Mouse (Mus musculus): ENCODE data around the gene Gm10271.

The Gm10271 gene

DNA sequence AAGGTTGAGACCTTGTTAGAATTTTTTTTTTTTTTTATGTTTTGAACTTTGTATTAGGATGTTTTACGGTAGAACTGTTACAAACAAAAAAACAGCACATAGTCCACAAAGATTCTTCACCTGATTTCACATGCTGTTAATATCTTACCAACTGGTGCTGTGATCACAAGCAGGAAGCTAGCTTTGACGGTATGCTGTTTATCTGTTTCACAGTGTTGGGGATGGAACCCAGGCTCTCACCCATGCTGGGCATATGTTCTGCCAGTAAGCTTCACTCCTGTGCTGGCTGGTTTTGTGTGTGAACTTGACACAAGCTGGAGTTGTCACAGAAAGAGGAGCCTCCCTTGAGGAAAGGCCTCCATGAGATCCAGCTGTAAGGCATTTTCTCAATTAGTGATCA lies 5.4 kb upstream of the Gm10271 start:
- DNase-seq: peak; percentile 74

DNA sequence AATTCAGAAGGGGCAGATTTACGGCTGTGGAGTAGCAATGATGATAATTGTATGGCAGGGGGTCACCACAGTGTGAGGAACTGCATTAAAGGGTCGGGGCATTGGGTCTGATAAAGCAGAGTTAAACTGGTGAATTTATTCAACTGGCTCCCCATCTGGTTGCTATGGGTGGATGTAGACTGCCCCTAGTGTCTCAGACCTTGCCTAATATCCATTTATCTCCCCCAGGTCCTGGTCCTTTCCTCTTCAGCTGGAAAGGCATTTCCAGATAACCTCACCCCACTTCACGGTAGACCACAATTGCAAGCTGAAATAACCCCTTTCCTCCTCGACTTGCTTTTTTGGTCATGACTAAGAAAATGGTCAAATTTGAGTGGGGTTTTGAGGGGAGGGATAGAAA lies 5.0 kb upstream of the Gm10271 start:
- no peak for DNase-seq

DNA sequence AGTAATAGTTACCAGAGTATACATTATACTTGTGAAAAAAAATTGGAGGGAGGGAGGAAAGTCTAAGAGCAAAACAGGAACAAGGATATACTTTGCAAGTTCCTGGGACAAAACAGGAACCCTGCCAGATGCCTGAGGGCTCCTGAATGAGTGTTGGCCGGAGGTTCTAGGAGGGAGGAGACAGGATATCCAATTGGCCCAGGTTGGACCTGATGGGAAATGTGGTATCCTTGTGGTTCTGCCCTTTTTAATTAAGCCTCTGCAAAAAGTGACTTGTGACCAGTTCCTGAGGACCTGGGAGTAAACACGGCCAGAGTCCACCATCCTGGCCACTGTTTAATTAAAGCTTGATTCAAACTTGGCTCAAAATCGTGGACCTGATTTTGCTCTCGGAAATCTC lies 3.7 kb downstream of the Gm10271 start:
- DNase-seq: peak; percentile 87

DNA sequence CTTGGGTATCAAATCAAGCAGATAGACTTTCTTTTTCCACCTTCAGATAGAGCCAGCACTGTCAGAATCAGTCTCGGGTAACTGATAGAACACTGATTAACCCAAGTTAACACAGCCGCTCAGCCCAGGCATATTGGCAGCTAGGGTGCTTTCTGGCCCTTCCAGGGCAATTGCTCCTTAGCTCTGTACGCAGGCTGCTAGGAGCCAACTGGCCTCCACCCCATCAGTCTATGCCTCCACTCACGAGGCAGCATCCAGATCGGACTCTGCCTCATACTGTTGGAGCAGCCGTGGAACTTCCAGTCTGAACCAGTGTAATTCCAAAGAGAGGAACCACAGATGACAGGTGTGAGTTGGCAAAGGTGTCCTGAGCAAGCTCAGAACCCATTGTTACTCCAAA lies 6.3 kb downstream of the Gm10271 start:
- DNase-seq: peak; percentile 95

DNA sequence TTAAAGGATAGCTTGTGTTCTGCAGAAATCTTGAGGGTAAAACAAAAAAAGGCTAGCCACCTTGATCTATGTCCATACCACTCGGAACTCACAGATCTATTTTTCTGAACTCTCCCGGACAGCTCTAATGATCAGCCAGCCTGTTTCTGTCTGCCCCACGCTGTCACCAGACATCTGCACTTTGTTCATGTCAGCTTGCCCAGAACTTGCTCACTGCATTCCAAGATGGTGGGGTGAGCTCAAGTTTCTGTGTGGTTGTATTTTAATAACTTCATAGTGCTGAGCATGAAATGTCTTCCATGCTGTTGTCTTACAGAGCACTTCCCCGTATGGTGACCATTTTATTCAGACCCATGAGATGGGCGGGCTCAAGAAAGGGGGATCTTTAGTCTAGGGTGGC lies 7.1 kb downstream of the Gm10271 start:
- peak; percentile 88 for DNase-seq

DNA sequence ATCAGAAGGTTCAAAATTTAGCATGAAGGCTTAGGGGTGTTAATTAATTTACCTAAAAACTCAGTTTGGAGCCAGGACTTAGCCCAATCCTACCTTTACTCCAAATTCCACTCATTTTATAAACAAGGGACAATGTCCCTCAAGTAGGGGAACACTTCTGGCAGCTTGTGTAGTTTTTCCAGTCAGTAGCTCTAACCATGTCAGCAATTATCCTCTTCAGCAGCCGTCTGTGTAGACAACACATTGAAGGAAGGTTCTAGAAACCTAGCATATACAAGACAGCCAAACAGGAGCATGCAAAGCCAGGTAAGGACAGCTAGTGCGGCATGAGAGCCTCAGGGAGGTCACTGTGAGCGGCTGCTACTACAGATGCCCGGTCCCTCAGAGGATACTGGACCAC lies 7.8 kb downstream of the Gm10271 start:
- no peak for DNase-seq

DNA sequence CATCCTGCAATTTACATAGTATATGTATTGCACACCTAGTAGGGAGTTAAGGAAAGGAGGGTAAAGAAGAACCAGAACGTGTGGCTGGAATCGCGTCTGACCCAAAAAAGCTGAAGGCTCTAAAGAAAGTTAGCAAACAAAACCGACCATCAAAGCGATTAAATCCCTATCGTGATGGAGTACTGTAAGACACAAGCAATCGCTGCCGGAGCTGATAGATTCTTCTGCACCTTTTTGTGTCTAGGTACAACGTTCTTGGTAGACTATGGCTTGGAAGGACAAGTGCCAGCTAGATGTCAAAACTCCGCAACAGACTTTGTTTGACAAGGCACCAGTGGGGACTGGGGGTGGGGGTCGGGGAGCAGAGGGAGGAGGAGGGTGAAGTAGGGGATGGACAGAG lies 8.3 kb downstream of the Gm10271 start:
- DNase-seq: no peak

DNA sequence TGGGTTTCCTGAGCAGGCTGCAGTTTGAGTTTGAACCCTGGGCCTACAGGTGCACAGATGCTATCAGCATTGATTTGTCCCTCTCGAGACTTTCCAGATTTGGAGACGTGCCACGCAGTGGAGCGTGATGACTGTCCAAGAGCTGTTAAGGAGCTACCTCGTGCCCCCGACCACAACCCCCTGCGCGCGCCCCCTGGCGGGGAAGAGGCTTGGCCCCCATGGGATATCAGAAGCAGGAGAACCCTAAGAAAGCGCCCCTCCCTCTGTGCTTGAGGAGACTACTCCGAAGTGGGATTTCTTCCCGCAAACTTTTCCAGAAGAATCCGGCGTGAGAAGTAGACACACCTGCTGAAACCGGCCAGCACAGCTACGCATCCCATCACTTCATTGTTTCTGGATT lies 9.6 kb downstream of the Gm10271 start:
- DNase-seq: no peak

DNA sequence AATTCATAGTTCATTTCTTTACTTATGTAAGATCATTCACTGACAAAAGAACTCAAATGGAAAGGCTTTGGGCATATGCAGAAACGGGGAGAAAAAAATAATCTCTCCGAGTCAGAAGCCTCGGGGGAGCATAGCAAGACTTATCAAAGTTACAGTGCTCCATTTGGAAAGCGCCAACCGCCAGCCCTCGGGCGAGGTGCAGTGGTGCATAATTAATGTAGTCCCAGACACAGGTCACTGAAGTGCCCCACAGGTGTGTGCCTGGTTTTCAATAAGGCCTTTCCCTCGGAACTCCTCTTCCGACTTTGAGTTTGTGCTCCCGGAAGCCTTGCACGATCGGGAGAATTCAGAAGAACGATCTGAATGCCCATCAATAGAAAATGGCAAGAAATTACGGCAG lies 10.3 kb downstream of the Gm10271 start:
- no peak for DNase-seq

DNA sequence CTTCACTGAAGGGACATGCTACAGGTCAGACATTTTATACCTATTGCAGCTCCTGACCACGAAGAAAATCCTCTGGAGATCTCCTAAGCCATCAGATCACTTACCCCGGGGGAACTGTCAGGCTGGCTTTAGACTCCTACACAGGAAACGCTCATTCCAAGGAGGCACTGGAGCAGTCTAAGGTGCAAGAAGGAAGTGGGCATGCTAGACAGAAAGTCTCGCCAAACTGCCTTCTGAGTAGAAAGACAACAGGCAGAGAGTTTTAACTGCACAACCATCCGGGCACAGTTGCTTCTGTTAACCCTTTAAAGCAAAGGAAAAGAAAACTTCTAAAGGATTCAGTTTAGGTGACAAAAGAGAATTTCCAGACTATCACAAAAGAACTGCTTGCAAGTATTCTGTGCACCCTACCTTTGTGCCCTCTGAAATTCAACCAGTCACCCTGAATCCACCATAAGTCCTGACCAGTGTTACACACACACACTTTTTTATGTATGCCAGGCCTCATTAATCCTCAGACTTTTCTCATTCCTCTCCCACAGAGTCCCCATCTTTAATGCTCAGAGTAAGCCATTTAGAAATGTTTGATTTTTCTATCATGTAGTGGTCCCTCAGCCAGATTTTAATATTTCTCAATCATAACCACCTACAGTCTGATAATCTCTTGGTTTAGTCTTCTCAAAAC lies 14.4 kb downstream of the Gm10271 start:
- no peak for DNase-seq

DNA sequence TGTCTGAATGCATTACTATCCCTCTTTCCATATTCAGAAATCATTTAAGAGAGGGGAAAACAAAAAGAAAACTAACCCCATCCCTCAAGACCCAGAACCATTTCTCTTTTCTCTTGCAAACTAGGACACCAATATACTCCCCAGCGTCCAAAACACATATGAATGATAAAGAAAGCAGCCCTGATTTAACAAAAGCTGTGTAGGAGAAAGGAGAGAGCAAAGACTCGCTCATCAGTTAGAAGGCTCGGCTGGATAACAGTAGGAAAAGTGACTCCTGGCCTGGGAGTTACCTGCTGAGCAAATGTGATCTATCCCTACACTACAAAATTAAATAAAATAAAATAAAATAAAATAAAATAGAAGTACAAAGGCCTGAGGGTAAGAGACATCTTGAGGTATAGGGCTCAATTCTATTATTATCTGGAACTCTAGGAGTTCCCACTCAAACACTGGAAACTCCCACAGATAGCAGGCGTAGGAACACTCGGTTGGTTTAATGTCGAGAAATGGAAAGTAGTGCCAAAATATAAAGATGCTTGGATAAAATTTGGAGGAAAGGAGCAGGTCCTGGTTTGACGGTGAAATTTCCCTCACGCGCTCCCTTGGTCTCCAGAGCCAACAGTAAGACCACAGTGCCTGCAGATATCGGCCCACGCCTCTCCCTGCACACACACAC lies 15.8 kb downstream of the Gm10271 start:
- DNase-seq: no peak

DNA sequence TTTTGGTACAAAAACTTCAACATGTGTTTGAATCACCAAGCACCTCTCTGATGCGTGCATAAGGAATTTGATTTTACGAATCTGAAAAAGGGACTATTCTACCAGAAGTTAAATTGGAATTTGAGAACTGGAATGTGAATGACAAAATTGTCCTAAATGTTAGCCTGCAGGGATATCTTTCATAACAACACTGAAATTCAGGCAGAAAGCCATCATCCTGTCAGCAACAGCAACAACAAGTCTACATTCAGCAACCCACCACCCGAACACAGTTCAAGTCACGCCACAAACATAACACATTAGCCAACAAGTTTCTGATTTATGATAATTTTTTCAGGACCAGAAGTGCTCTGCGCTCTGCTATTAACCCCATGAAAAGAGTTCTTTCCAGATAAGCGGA lies 17.2 kb downstream of the Gm10271 start:
- no peak for DNase-seq

DNA sequence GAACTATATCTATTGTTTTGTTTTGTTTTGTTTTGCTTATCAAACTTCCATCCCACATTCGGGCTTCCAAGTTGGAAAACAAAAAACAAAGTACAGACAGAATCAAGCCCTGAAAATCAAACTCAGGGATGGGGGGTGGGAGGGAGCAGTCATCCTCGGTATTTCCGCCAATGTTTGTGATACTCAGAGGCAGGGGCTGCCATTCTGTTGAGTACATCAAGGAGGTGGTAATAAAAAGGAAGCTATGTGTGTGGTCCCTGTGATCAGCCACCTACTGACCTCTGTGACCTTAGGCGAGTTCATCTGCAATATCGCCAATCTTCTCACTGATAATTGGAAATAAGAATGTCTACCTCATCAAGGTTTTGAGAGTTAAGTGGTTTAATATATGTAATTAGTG lies 21.5 kb downstream of the Gm10271 start:
- DNase-seq: peak; percentile 91

DNA sequence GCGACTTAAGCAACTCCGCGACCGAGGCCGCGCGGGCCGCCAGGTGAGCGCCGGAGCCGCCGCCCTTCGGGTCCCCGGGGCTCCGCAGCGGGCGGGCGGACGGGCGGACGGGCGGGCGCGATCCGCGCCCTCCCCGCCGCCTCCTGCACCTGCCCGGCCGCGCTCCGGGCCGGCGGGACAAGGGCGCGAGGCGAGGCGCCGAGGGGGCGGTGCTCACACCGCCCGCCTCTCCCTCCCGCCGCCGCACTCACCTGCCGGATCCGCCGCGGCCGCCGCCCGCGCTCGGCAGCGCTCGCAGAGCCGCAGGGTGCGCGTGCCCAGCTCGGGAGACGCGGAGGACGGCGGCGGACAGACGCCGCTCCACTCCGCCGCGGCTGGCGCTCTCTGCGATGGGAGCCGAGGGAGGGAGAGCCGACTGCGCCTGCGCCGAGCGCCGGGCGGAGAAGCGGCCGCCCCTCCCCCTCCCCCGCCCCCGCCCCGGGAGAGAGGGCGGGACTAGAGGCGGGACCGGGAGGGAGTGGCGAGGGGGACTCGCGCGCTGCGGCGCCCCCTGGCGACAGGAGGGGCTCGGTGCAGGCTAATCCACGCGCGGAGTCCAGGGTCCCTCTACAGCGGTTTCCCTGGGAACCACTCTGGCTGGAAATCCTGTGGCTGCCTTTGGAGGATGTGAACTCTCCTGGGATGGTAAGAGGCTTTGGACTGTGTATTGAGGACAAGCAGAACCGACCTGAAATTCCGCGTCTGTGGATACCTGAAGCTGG lies 22.2 kb downstream of the Gm10271 start, which contains the start of gene Rab3ip:
Gene Rab3ip, minus strand, starts transcription at position 761 of the 761 bp plus-strand sequence.
- DNase-seq: peak; percentile 99

DNA sequence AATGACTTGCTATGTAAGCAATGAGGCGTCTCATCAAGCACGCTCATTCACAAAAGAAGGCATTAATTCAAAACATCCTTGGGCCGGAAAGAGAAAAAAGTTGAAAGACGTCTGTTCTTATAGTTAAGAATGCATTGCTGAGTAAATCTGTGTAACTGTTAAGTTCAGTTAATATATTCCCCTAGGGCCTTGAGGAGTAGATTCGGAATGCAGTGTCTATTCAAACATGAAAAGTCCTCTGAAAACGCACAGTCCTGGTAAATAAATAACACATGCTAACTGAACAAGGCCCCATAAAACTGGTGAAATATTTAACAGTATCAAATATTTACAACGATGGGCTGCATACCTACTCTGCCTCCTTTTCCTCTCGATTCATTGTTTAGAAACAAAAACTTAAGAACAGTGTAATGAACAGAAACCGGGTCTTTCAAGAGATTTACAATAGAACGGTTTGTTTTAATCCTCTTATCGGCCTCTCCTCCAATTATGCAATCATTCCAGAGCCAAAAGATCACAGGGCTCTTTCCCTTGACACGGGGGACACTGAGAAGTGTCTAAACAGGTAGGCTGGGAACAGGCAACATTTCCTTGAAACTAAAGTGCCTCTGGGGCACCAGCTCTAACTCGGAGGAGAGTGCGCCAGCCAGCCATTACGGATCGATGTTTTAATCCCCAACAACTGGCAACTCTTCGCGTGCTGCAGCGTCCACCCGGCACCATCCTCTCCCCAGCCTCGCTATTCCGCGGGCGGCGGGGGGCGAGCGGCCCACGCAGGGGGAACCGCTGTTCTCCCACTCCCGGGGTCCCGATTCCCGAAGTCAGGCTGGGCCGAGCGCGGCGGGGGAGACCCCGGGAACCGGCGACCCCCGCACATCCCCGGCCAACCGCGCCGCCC lies 23.0 kb downstream of the Gm10271 start:
- DNase-seq: peak; percentile 94

DNA sequence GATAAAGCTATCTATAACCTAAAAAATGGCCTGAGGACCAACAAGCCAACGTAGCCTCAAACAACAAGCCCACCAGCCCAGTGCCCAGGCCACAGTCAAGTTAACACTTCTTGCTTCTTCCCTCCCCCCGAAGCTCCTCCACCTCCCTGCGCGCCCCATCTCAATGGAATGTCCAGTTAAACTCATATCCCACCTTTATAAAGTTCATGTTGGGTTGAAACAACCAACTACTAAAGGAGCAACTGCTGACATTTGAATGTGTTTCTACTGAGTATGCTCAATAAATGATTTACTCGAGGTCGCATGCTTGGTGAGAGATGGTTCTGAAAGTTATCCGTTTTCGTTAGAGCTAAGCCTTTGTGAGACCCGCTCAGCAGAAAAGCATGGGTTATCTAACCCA lies 24.0 kb downstream of the Gm10271 start:
- no peak for DNase-seq

DNA sequence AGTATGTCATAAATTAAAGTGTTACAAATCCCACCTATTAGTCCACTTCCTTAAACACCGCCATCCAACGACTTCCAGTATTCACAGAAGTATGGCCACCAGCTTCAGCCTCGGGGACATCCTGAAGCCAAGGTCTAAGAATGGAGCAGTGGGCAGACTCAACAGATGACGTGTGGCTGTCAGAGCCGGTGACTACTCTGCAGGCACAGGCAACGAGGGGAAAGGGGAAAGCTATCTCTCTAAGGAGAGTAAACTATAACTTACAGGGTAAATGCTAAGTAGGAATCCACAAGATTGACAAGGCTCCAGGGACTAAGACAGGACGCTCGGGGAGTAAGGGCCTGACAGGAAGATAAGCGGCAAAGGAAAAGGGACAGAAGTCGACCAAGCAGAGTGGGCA lies 27.5 kb downstream of the Gm10271 start:
- DNase-seq: no peak

DNA sequence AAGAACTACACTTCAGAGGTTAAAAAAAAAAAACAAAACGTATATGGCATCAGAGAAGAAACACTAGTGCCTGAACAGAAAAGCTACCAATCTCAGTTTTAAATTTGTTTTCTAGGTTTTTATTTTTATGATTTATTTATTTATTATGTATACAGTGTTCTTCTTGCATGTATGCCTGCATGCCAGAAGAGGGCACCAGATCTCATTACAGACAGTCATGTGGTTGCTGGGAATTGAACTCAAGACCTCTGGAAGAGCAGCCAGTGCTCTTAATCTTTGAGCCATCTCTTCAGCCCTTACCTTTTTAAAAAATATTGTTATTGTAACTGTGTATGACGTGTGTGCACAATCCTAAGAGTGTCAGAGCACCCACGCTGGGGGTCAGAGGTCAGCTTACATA lies 28.3 kb downstream of the Gm10271 start:
- DNase-seq: no peak

DNA sequence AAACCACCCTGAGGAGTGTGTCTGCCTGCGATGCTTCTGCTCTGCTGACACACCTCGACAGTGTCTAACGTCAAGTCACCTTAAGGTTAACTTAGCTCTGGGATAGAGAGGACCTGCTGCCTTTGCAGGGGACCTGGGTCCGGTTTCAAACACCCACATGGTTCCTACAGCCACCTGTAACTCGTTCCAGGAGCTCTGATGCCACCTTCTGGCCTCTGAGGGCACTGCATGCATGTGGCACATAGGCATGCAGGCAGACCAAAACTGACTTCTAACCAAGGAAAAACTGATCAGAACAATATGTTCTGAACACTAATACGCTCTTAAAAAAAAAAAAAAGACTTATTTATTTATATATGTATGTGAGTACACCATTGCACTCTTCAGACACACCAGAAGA lies 29.4 kb downstream of the Gm10271 start:
- no peak for DNase-seq

DNA sequence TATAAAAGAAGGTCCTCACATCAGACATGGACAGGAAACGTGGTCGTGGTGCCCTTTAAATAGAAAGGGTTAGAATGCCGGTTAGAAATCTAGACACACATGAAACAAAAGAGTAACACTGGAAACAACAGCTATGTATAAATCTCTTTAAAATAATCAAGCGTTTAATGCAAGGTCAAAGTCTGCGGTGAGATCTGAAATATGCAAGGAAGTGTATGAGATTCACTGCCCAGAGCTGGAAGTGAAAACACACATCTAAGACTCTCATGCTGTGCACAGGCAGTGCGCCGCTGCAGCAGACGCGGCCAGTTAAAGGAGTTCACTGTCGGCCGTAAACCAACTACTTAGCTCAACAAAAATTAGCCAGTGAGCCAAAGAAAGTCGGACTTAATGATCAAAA lies 37.4 kb downstream of the Gm10271 start:
- no peak for DNase-seq

DNA sequence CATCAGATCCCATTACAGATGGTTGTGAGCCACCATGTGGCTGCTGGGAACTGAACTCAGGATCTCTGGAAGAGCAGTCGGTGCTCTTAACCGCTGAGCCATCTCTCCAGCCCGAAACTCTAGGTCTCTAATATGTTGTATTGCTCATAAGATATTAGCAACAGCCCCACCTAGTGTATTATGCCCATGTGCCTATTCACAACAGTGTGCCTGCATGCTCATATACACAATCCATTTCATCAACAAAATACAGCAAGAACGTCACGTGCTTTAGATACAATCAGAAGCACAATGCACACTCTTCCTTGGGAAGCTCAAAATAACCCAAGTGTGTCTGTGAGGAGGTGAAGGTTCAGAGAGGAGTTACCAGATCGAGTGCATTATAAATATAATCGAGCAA lies 38.6 kb downstream of the Gm10271 start:
- no peak for DNase-seq

DNA sequence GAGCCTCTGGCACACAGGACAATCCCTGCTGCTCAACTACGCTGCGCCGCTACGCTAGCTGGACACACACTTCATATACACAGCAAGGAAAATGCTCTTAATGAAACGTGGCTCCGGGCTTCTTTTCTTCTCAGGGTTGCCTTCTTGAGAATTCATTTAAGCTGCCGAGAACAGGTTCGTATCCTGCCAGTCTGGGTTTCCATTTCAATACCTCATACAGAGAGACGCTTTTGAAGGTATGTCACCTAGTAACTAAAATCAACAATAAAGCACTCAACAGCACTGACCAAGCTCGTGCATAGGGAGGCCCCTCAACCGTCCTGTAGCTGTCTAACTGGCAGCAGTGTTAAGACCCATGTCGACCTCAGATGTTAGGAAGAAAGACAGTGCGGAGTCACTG lies 40.0 kb downstream of the Gm10271 start:
- DNase-seq: no peak
